Mouse (Mus musculus) lung, postnatal 25 days (tissue): ENCODE measurements around the gene Etv1.
"Not testable (repeated sequence)": the region's sequence is repeated elsewhere in the genome, so short reads cannot be mapped to it uniquely, and the experiment has no call there.

Source experiments
- DNase-seq: peaks from one replicate; pipeline ENCODE4 v3.0.0; 2022; ENCODE audit warnings: low spot score

Etv1 gene

DNA sequence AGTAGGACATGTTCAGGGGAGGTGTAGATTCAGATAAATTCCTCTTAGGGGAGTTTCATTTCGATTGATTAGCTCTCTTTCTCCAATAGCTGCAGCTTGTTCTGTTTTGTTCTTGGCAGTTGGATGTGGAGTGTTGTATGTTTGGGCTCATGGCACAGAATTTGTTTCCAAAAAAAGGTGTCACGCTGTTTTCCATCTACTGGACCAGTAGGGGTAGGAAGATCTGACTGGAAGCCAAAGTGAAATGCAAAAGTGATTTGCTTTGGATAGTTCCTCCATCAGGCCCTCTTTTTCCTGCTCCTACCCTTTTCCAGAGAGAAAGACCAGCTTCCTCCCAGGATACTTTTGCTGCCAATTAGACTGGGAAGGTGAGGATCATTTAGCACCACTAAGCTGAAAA lies 39.1 kb downstream of the Etv1 start:
- no peak for DNase-seq

DNA sequence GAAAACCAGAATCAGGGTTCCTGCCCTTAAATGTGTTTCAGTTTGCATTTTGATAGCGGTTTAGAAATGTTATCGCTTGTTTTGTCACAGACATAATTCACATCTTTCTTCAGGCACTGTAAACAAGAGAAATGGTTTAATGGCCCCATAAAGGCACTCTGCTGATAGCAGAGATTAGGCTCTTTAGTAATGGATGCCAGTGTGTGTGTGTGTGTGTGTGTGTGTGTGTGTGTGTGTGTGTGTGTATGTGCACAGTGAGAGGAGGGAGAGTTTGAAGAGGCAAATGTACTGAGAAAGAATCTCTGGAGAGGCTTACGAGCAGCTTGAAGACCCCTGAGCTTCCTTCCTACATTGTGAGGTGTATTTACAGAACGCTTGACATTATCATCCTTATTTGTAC lies 41.5 kb downstream of the Etv1 start:
- no peak for DNase-seq

DNA sequence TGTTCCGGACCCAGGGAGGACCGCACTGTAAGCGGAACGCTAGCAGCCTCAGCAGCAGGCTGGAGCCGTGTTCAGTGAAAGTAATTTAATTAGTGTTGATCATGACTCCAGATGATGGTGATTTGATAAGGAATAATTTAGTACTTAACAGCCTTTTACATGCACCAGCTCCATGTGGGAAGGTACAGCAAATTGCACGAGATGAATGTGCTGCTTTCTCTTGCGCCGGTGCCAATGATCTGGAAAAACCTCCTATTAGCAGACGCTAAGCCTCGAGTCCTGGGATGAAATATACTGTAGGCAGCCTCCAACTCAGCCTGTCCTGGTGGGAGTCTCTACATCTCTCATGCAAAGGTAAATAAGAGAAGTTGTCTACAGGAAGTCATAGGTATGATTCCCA lies 45.2 kb downstream of the Etv1 start:
- no peak for DNase-seq

DNA sequence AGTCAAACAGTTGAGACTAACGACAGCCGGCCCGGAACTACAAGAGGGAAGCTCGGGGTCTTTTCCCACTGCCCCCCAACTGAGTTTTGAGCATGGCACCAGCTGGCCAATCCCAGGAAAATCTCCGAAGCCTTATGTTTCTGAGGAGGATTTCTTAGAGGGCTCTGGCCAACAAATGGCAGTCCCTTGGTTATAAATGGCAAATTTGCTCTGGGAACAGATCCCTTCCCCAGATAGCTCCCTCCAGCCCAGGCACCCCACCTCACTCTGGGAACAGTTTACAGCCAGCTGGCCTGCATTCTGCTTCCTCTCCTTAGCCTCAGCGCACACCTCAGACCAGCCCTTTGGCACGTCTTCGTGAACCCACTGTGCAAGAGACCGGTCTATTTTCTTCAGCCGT lies 53.8 kb downstream of the Etv1 start:
- DNase-seq = no peak

DNA sequence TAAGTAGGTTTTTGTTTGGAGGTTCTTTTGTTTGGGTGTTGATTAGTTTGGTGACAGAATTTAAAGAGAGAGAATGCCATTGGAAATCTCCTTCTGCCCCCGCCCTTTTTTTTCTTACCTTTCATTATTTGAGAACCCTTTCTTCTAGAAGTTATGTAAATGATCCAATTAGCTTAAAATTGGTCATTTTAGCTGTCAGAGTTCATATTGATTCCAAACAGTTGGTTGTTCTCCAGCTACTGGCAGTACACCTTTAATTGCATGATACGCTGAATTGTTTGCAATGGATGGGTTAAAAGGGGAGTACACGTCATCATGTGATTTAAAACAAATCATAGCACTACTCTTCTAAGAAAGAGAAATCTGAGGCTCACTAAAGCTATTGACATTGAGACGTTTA lies 55.4 kb downstream of the Etv1 start:
- DNase-seq = no peak

DNA sequence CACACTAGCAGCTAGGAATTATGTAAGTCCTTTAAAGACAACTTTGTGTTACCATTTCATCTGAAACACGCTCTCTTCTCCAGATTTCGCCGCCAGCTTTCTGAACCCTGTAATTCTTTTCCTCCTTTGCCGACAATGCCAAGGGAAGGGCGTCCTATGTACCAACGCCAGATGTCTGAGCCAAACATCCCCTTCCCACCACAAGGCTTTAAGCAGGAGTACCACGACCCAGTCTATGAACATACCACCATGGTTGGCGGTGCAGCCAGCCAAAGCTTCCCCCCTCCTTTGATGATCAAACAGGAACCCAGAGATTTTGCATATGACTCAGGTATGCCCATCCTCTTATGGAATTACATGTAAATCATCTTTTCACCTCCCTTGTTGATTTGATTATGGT lies 55.8 kb downstream of the Etv1 start:
- DNase-seq = not testable (repeated sequence)

DNA sequence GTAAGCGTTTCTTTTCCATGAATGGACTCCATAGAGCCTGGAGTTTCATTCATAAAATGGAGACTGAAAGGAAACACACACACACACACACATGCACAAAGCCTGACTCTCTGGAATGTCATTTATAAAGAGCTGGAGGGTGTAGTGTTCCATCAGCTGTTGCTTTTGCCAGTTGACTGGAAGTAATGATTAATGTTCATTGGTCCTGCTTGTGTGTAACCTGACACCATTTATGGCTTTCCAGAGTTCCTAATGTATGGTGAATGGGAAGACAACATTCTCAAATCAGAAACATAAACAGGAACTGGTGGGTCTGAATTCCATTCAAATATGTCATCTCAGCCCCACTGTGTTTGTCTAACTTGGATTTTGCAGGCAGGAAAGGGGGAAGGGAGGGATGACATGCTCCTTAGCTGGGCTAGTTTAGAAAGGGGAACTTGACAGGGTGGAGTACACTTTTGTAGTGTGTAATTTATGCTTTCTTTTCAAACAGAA lies 64.7 kb downstream of the Etv1 start:
- DNase-seq = no peak

DNA sequence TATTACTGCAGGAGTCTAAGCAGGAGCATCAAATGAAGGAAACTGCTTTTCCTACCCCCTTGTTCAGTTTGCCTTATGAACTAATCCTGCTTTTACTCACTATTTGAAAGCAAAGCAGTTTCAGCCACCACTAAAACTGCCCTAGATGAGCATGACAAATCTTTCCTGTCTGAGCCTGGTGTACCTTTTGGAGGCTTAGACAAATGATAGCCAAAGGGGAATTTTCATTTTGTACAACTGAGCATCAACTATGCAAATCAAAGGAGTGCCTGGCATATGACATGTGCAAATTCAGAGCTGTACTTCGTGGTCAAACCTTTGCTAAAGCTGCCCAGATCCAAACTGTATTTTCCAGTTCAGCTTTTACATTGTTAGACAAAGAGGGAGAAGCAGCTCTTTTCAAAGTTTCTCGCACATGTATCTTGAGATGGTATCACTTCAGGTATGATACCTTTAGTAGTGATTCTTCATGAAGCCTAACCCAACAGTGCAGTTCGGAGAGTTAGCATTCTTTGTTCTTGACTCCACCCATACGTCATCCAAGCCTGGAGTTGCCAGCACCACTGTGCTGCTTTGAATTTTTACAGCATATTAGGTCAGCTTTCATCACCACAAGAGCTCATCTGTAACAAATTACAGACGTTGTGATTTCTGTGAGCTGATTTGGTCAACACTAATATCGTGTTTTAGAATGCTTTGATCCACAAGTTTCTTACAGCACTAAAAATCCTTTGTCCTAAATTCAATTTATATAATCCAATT lies 68.5 kb downstream of the Etv1 start:
- no peak for DNase-seq

DNA sequence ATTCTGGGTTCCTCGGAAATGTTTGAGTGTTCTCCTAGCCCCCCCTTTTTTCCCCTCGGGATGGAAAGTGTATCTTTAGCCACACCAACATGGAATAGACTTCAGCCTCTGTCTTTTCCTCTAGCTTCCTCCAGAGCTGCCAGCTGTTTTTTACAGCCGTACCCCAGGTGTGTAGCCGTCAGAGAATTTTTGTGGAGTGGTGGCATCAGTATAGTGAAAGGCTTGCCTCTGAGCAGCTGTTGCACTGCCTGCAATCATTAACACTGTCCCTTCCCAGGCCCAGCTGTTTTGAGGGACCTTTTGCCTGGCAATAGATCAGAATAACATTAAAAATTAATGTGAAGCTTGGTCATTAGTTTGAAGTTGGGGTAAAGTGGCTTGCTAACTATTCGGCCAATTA lies 70.8 kb downstream of the Etv1 start:
- DNase-seq = no peak

DNA sequence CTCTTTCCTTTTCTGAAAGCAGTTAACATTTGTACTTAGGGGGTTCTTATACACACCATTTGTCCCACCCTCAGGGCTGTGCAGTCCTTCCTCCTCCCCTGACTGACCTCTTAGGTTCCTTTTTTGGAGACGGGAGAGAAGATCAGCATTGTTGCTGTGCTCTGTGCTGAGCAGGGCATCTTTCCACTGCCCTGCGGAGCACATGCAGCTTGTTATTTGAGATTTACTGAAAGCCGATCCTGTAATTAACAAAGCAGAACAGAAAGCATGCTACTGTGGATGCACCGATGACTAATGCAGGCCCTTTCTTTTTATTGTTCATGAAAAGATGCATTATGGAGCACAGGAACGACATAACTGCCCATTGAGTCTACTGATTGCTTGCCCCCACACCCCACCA lies 75.1 kb downstream of the Etv1 start:
- no peak for DNase-seq

DNA sequence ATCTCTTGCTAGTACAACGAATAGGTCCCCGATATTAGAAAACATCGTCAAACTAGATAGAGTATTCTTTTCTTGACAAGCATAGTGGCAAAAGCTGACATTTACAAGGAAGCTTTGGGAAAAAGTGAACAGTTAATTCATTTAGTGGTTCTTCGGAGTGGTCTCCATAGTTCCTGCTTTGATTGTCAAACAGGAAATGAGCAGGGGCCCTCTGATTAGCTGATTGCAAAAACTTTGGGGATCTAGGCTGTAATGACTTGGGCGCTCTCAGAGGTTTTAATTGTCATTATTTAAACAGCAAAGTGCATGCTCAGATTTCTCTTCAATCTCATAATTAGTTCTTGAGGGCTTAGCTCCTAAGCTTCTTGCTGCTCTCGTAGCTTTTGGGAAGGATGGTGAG lies 75.6 kb downstream of the Etv1 start:
- no peak for DNase-seq

DNA sequence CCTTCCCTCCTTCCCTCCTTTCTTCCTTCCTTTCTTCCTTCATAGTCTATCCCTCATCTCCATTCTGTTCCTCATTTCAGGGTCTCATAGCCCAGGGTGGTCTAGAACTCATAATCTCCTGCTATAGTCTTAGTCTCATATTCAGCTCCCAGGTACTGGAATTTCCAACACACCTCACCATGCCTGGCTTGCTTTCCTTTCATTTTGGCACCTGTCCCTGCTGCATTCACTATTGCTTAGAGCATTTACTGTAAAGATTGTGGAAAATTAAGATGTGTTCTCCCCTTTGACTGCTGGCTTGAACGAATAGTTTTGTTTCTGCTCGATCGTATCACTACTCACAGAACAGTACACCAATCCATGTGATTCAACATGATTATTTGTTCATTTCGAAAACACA lies 80.5 kb downstream of the Etv1 start:
- no peak for DNase-seq

DNA sequence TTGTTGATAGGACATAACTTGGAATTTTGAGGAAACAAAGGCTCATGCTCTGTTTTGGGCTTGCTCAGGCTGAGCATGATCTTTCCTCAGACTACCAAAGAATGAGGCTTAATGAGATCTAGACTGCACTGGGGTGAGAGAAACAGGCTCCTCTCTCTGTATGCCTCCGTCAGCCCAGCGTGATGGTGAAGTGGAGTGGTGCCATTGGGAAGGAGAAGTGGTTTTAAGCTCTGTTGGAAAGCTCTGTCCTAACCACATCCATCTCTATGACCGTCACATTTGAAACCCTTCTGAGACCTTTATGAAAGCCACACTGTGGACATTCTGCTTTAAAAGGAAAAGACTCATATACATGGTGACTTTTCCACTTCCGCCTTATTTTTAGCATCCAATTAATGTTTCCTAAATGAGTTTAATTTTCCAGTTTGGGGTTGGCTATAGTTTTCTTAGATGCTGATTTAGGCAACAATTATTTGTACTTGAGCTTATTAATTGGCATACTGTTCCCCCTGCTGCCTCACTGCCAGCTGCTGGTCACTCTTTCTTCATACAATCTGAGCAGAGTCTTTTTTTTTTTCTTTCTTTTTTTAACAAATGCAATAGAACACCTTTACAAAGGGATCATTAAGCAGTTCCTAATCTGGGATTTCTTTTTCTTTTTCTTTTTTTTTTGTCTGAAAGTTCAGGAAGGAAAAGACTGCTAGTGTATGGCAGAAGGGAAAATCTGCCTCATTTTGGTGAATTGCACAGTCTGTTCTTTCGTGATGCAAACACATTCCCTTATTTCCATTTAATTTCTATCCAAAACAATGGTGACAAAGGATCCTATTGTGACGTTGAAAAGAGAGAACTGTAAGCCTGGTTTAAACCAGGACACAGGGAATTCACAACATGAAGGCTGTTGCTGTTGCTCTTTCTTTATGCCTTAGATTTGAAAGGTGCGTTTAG lies 81.3 kb downstream of the Etv1 start:
- DNase-seq = no peak

DNA sequence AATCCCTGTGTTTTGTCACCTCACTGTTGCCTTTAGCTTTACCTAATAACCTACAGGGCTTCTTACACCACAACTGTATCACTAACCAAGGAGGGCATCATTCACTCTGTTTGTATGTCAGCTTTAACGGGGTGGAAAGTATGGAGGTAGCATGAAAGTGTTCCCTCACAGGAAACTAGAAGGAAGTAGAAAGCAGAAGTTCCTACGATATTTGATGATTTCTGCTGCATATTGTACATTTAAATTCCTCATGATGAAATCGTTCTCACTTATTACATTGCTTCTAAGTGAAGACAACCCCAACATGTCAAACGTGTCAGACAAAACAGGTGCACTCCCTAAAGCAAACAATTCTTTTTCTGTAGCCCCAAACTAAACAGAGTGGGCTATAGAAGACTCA lies 84.2 kb downstream of the Etv1 start:
- DNase-seq = no peak

DNA sequence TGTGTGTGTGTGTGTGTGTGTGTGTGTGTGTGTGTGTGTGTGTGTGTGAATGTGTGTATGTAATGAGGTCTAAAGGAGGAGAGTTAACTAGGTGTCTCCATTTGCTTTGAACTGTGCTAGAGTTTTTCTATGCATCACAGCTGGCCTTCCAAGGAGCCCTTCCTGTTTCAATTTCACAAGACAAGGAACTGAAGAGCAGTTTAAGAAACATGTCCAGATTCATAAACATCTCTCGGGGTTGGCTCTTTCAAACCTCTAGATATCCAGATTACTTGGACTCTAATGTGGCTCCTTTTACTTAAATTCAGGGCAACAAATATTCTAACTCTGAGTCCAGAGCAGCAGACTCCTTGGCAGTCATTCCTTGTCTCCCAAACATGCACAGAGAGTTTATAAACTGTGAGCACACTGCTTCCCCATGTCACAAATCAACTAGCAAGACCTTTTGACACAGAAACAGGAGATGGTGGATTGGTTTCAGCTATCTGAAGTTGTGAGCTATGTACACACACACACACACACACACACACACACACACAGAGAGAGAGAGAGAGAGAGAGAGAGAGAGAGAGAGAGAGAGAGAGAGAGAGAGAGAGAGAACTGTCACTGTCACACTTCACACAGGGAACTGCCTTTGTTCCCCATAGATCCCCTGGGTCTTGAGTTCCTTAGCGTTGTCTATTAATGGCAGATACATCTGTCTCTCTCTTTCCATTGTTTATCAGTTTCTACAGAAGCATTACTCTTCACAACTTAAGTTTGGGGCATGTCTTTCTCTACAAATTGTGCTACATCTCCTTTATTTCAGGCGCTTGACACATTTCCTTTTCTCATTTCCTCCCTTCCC lies 85.0 kb downstream of the Etv1 start:
- DNase-seq = no peak

DNA sequence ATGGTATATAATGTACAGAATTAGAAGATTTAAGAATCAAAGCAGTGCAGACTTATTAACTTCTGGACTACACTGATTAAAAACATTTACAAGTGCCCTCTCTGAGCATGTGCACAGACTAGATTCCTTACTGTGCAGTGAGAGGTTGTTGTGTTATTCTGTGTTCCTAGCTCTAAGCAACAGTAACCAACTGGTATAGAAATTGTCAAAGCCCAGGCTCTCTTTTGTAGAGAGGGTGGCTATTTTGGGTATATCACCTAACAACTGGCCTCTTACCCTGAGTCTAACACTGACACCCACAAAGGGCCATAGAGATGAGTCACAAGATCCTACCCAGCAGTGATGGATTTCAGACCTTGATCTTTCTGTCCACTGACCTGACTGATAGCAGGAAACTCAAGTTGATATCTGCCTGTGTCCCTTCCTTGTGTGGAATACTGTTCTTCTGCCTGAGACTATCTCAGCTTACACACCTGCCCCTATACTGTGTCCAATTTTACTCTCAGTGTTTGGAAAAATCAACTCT lies 95.4 kb downstream of the Etv1 start:
- DNase-seq = no peak

DNA sequence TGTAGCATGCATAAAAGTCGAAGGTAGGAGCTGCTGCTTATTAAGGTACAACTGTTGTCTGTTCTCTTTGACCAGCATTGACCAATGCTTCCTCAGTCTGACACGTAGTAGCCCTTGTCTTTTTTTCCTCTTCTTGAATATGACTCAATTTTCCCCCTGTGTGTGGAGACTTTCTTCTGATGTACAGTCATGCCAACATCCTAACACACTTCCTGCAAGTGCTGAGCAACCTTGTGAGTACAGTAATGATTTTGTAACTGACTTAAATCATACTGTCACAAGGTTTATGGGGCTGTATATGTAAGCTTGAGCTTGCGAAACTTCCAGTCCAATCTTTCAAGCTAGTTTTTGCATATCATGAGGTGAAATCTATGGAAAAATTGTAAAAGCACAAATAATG lies 125.3 kb downstream of the Etv1 start:
- DNase-seq = no peak

DNA sequence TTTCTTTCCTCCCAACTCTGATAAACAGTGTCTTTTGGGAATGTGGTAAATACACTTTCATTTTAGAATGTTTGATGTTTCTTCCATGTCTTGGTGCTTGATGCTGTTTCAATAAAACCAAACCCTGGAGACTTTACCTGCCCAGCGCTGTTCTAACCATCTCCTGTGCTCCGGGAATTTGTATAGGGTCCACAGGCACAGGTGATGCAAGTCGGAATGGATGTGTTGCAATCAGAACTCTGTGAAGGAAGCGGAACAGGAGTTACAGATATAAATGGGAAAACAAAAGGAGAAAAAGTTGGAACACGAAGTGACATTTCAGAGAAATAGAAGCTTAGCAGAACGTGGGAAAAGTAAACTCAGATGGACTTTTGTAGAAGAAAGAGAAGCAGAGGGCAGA lies 127.1 kb downstream of the Etv1 start:
- no peak for DNase-seq

DNA sequence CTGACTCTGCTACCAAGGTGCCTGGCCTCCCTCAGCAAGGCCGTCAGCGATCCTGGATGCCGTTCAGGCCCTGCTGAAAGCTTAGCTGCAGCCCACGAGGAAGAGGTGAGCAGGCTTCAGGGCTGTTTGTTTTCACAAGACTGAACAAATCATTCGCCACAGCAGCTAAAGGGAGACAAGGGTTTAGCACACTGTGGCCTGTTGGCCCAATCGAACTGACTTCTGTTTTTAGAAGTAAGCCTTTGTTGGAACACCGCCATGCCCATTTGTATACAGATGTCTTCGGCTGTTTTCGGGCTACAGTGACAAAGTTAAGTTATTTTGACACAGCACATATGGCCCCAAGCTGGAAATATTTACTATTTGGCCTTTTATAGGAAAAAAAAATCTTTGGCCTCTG lies 127.6 kb downstream of the Etv1 start:
- DNase-seq = peak; percentile 29

DNA sequence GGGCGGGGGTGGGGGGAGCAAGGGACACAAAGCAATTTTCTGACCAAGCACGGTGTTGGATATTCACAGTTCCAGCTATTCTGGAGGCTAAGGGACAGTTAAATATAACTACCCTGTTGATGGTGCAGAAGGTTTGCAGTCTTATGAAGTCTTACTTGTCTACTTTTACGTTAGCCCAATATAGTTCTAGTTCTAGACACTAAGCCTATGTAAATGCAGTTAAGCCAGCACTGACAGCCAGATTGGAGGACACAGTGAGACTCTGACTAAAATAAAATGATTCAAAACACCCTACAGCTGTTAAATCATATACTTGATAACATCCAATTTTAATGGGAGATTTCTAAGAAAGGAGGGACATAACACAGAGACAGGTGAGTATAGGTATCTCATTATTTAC lies 129.8 kb downstream of the Etv1 start:
- DNase-seq = no peak
